Mouse (Mus musculus) CH12.LX (cell line): ENCODE data around the gene Lhfp. TPM values are rescaled to one million over a fixed set of nuclear protein-coding genes. Genes with fewer than 3 reads are reported as not detected.

ENCODE experiments used
- DNase-seq: peaks from one replicate; pipeline ENCODE4 v3.0.0-alpha.2; 2013; ENCODE audit errors: extremely low read depth
- H3K27ac ChIP-seq: 2 replicates; pipeline ENCODE4 v1.5.1; 2012; ENCODE audit warnings: low read depth, mild to moderate bottlenecking, control low read depth, moderate library complexity; ENCODE audit not compliant: insufficient read depth
- H3K27me3 ChIP-seq: replicated peaks from 2 replicates; pipeline ENCODE3; 2012; ENCODE audit warnings: inconsistent platforms
- H3K36me3 ChIP-seq, 2 experiments: replicated peaks in 1 of 2; 2 replicates each; pipeline versions ENCODE3 to v1.6.1; 2012; ENCODE audit warnings: inconsistent platforms in 1 of 2, low read length in 1 of 2, mild to moderate bottlenecking in 1 of 2, mixed read lengths in 1 of 2, moderate library complexity in 1 of 2; ENCODE audit not compliant: control insufficient read depth in 1 of 2, insufficient read depth in 1 of 2
- H3K4me1 ChIP-seq, 2 experiments: 2 replicates each; pipeline ENCODE4 v1.6.1; 2012; ENCODE audit warnings: inconsistent platforms in 1 of 2, moderate library complexity in 1 of 2; ENCODE audit not compliant: insufficient read depth in 2 of 2, control insufficient read depth in 1 of 2
- H3K4me2 ChIP-seq: 2 replicates; pipeline ENCODE4 v1.6.1; 2012; ENCODE audit warnings: low read depth, mild to moderate bottlenecking, control low read depth; ENCODE audit not compliant: poor library complexity, insufficient read depth, severe bottlenecking
- H3K4me3 ChIP-seq, 3 experiments: fragments of 150-350 bp in 1 of 3; sonication (generic) in 1 of 3; replicated peaks in 1 of 3; 2 replicates each; pipeline versions ENCODE3 to v1.5.1; 2011 to 2012; ENCODE audit warnings: low read depth in 2 of 3, low read length in 2 of 3, mild to moderate bottlenecking in 2 of 3, moderate library complexity in 2 of 3, control low read depth in 1 of 3, improper control_type of control experiment in 1 of 3, inconsistent platforms in 1 of 3, mixed read lengths in 1 of 3; ENCODE audit not compliant: poor library complexity in 1 of 3
- H3K79me2 ChIP-seq: replicated peaks from 2 replicates; pipeline ENCODE4 v1.6.1; 2012; ENCODE audit warnings: mild to moderate bottlenecking, moderate library complexity; ENCODE audit not compliant: control insufficient read depth, poor library complexity, insufficient read depth, severe bottlenecking; ENCODE audit errors: extremely low read depth
- H3K9ac ChIP-seq: 2 replicates; pipeline ENCODE4 v1.6.1; 2012; ENCODE audit warnings: low read depth, mild to moderate bottlenecking, control low read depth, moderate library complexity; ENCODE audit not compliant: insufficient read depth
- H3K9me3 ChIP-seq: replicated peaks from 2 replicates; pipeline ENCODE3; 2012; ENCODE audit warnings: low read length, inconsistent platforms, mixed read lengths
- BHLHE40 ChIP-seq: IDR thresholded peaks from 2 replicates; pipeline ENCODE4 v1.6.1; 2011; ENCODE audit warnings: mild to moderate bottlenecking, low read depth, low read length, improper control_type of control experiment
- CHD1 ChIP-seq: IDR thresholded peaks from 2 replicates; pipeline ENCODE4 v1.6.1; 2012; ENCODE audit warnings: low read depth, low read length, improper control_type of control experiment, inconsistent platforms
- CTCF ChIP-seq, 2 experiments: IDR thresholded peaks in 1 of 2; conservative IDR thresholded peaks in 1 of 2; 2 replicates each; pipeline ENCODE4 v1.5.1; 2011 to 2012; ENCODE audit warnings: low read depth in 2 of 2, low read length in 2 of 2, improper control_type of control experiment in 1 of 2, inconsistent platforms in 1 of 2, mild to moderate bottlenecking in 1 of 2, moderate library complexity in 1 of 2
- ELF1 ChIP-seq: IDR thresholded peaks from 2 replicates; pipeline ENCODE4 v1.6.1; 2014; ENCODE audit warnings: low read depth, mild to moderate bottlenecking, inconsistent platforms, low read length, improper control_type of control experiment
- GABPA ChIP-seq: IDR thresholded peaks from 2 replicates; pipeline ENCODE4 v1.6.1; 2012; ENCODE audit warnings: low read depth, low read length, improper control_type of control experiment, inconsistent platforms; ENCODE audit not compliant: insufficient replicate concordance
- HCFC1 ChIP-seq: IDR thresholded peaks from 2 replicates; pipeline ENCODE4 v1.6.1; 2012; ENCODE audit warnings: low read depth, mild to moderate bottlenecking, inconsistent platforms, low read length, improper control_type of control experiment
- IRF4 ChIP-seq: IDR thresholded peaks from 2 replicates; pipeline ENCODE4 v1.6.1; 2014; ENCODE audit warnings: low read depth, mild to moderate bottlenecking, inconsistent platforms, low read length, improper control_type of control experiment
- MAX ChIP-seq: IDR thresholded peaks from 2 replicates; pipeline ENCODE4 v1.6.1; 2011; ENCODE audit warnings: low read length, improper control_type of control experiment
- MAZ ChIP-seq: IDR thresholded peaks from 2 replicates; pipeline ENCODE4 v1.6.1; 2012; ENCODE audit warnings: low read depth, mild to moderate bottlenecking, inconsistent platforms, low read length, improper control_type of control experiment, moderate library complexity
- MEF2A ChIP-seq: IDR thresholded peaks from 2 replicates; pipeline ENCODE4 v1.6.1; 2014; ENCODE audit warnings: low read depth, mild to moderate bottlenecking, inconsistent platforms, low read length, improper control_type of control experiment, borderline replicate concordance
- MXI1 ChIP-seq: IDR thresholded peaks from 2 replicates; pipeline ENCODE4 v1.6.1; 2011; ENCODE audit warnings: mild to moderate bottlenecking, low read depth, low read length, improper control_type of control experiment
- POLR2AphosphoS2 ChIP-seq: IDR thresholded peaks from 2 replicates; pipeline ENCODE4 v1.6.1; 2011; ENCODE audit warnings: low read depth, low read length, improper control_type of control experiment
- RAD21 ChIP-seq: IDR thresholded peaks from 2 replicates; pipeline ENCODE4 v1.6.1; 2011; ENCODE audit warnings: low read depth, mild to moderate bottlenecking, low read length, improper control_type of control experiment, moderate library complexity
- SIN3A ChIP-seq: IDR thresholded peaks from 2 replicates; pipeline ENCODE4 v1.6.1; 2012; ENCODE audit warnings: low read length, improper control_type of control experiment, inconsistent platforms
- TCF12 ChIP-seq: IDR thresholded peaks from 2 replicates; pipeline ENCODE4 v1.6.1; 2014; ENCODE audit warnings: low read depth, mild to moderate bottlenecking, inconsistent platforms, low read length, improper control_type of control experiment
- UBTF ChIP-seq: IDR thresholded peaks from 2 replicates; pipeline ENCODE4 v1.6.1; 2012; ENCODE audit warnings: low read depth, mild to moderate bottlenecking, inconsistent platforms, low read length, improper control_type of control experiment, moderate library complexity
- USF2 ChIP-seq: conservative IDR thresholded peaks from 2 replicates; pipeline ENCODE4 v1.6.1; 2011; ENCODE audit warnings: low read depth, low read length, improper control_type of control experiment
- ZC3H11A ChIP-seq: IDR thresholded peaks from 2 replicates; pipeline ENCODE4 v1.6.1; 2012; ENCODE audit warnings: low read depth, mild to moderate bottlenecking, inconsistent platforms, low read length, improper control_type of control experiment
- ZKSCAN1 ChIP-seq: IDR thresholded peaks from 2 replicates; pipeline ENCODE4 v1.6.1; 2012; ENCODE audit warnings: low read depth, inconsistent platforms, low read length, improper control_type of control experiment, borderline replicate concordance
- ZMIZ1 ChIP-seq: IDR thresholded peaks from 2 replicates; pipeline ENCODE4 v1.6.1; 2012; ENCODE audit warnings: low read depth, mild to moderate bottlenecking, inconsistent platforms, low read length, improper control_type of control experiment
- dilution Hi-C: fragments of 300-500 bp; cut with MboI; formaldehyde crosslinking; loops from 2 replicates; pipeline ENCODE4 v1.14.3; 2020; ENCODE audit warnings: low sequenced_read_pairs; ENCODE audit not compliant: extremely low pct_unique_long_range_greater_than_20kb, extremely low pct_ligation_motif_present
- in situ Hi-C: fragments of 300-500 bp; cut with MboI; formaldehyde crosslinking; loops from 3 replicates; pipeline ENCODE4 v1.14.3; 2019; ENCODE audit warnings: low sequenced_read_pairs, low pct_ligation_motif_present, low pct_unique_long_range_greater_than_20kb, mixed read lengths
- polyA plus RNA-seq: library from polyadenylated mRNA; unstranded; fragments of >175 nt; gene quantifications from 2 replicates; pipeline ENCODE4 v1.2.1, GENCODE M21; 2012; ENCODE audit warnings: low read depth; ENCODE audit not compliant: insufficient read length
- total RNA-seq, 2 experiments: library from RNA; depleted of rRNA; stranded (reverse); fragments of 300-350 nt in 1 of 2; fragments of >200 nt in 1 of 2; gene quantifications; 2 replicates each; pipeline ENCODE4 v1.2.3; 2012 to 2014

The Lhfp gene
- total and polyA plus RNA-seq, 3 experiments: not detected

DNA sequence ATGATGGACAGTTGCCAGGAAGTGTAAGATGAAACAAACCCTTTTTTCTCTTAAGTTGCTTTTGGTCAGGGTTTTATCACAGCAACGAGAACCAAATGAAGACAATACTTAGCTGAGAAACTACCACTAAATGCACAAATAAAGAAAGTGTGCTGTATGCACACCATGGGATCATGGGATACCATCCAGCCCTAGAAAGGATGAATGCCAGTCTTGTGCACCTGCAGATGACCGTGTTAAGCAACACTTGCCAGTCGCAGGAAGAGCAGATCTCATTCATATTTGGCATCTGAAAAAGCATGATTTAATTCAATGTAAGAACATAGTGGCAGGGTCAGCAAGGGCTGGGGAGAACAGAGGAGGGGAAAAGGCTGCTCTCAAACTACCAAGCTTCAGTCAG is 107.4 kb downstream of the Lhfp start:
- H3K9me3 ChIP-seq: peaks cover 2% of the 10 kb centered on the region
- DNase-seq: no peak
- H3K4me3 ChIP-seq: no peak overlapping the region
- no peaks in the 10 kb centered on the region for H3K36me3 ChIP-seq
- dilution Hi-C loops (no loop called here), in situ Hi-C loops (no loop called here)
- H3K27me3 ChIP-seq: no peaks in the 10 kb centered on the region
- no peak overlapping the region for H3K9ac ChIP-seq
- H3K4me1 ChIP-seq: no peaks in the 10 kb centered on the region
- TF ChIP-seq ZC3H11A: no peak
- TF ChIP-seq MXI1: no peak
- TF ChIP-seq TCF12: no peak
- no peak for TF ChIP-seq ZKSCAN1
- TF ChIP-seq IRF4: no peak
- no peak for TF ChIP-seq MAZ
- TF ChIP-seq MEF2A: no peak
- TF ChIP-seq RAD21: no peak
- no peak for TF ChIP-seq POLR2AphosphoS2
- no peak for TF ChIP-seq ZMIZ1
- TF ChIP-seq CHD1: no peak
- TF ChIP-seq MAX: no peak
- no peak for TF ChIP-seq HCFC1
- no peak for TF ChIP-seq ELF1
- no peak for TF ChIP-seq SIN3A
- TF ChIP-seq, all 38 proteins: peak for 0
- Histone ChIP-seq H3K4me2 (no peak overlapping the region), H3K27ac (no peak overlapping the region), H3K79me2 (no peaks in the 10 kb centered on the region)

DNA sequence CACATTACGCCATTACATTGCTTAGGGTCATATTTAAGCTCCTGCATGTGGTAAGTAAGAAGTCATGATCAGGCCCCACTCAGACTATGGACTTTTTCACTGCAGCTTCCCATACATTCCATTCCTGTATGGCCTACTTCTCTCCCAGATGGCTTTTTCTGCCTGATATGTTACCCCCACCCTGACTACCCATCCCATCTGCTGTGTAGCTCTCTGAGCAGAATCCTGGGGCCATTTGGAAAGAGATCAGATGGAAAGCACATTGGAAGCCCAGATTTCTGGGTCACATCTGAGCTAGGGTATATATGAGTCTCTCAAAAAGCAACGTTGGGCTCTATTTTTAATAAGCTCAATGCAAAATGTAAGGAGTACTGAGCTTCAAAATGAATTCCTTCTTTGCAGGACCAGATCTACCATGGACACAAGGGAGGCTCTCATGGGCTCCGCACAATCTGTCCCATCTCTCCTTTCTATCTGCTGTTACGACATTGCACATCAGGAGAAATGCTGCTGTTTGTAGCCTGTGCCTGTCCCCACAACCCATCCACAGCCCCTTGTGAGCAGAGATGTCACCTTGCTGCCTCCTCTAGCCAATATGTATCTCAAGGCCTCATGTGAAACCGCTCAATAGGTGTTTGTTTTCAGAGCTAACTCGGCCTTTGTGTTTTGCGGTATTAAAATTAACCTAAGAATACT is 108.4 kb downstream of the Lhfp start:
- Histone ChIP-seq H3K27ac (no peak overlapping the region), H3K9ac (no peak overlapping the region), H3K4me2 (no peak overlapping the region), H3K4me1 (no peaks in the 10 kb centered on the region), H3K9me3 (peaks cover 2% of the 10 kb centered on the region), H3K36me3 (no peaks in the 10 kb centered on the region), H3K79me2 (no peaks in the 10 kb centered on the region), H3K4me3 (no peak overlapping the region), H3K27me3 (no peaks in the 10 kb centered on the region)
- DNase-seq: no peak
- TF ChIP-seq CTCF (conservative IDR thresholded peaks at IDR 0.05 in 1 of 2, IDR thresholded peaks at IDR 0.05 in 1 of 2; ENCODE audit: low read depth in 2 of 2, low read length in 2 of 2) (no peak), TCF12 (no peak), UBTF (no peak), RAD21 (no peak), GABPA (no peak), CHD1 (no peak), MAX (no peak), MAZ (no peak), USF2 (no peak), BHLHE40 (no peak), POLR2AphosphoS2 (no peak)
- in situ Hi-C loops: no loop called here
- dilution Hi-C loops: no loop called here
